Mouse (Mus musculus) liver, embryonic 12.5 days (tissue): ENCODE results near the gene Wnk4. TPM values are rescaled to one million over a fixed set of nuclear protein-coding genes. Genes with fewer than 3 reads are reported as not detected.

Experiments used
- ATAC-seq: fragments of 200-750 bp; cut with Nextera tagmentation; 2 replicates; pipeline ENCODE4 v1.8.0; 2017; ENCODE audit warnings: moderate number of reproducible peaks, mild to moderate bottlenecking, moderate library complexity
- H3K27ac ChIP-seq: fragments of 300-500 bp; sonication (generic); 2 replicates; pipeline ENCODE4 v1.5.1; 2016; ENCODE audit warnings: mild to moderate bottlenecking
- H3K27me3 ChIP-seq: fragments of 300-500 bp; sonication (generic); replicated peaks from 2 replicates; pipeline ENCODE4 v1.6.1; 2016; ENCODE audit warnings: mild to moderate bottlenecking, moderate library complexity
- H3K36me3 ChIP-seq: fragments of 300-500 bp; sonication (generic); 2 replicates; pipeline ENCODE4 v1.6.1; 2016; ENCODE audit warnings: mild to moderate bottlenecking, moderate library complexity
- H3K4me1 ChIP-seq: fragments of 300-500 bp; sonication (generic); 2 replicates; pipeline ENCODE4 v1.6.1; 2016
- H3K4me2 ChIP-seq: fragments of 300-500 bp; sonication (generic); 2 replicates; pipeline ENCODE4 v1.6.1; 2016; ENCODE audit warnings: mild to moderate bottlenecking, moderate library complexity
- H3K4me3 ChIP-seq: fragments of 300-500 bp; sonication (generic); 2 replicates; pipeline ENCODE4 v1.5.1; 2016; ENCODE audit warnings: mild to moderate bottlenecking, moderate library complexity
- H3K9ac ChIP-seq: fragments of 300-500 bp; sonication (generic); 2 replicates; pipeline ENCODE4 v1.6.1; 2016; ENCODE audit warnings: mild to moderate bottlenecking, moderate library complexity
- H3K9me3 ChIP-seq: fragments of 300-500 bp; sonication (generic); replicated peaks from 2 replicates; pipeline ENCODE4 v1.6.1; 2016; ENCODE audit warnings: mild to moderate bottlenecking, moderate library complexity
- WGBS: fragments of 180-500 bp; shearing (Covaris S2); methylation state at CpG from one replicate; pipeline ENCODE4 v1.1.7; 2016; ENCODE audit not compliant: insufficient replicate concordance; 5-methylcytosine and 5-hydroxymethylcytosine counted together
- polyA plus RNA-seq: library from polyadenylated mRNA; unstranded; fragments of >200 nt; fragmentation: Nextera tagmentation; extraction: Ambion mirVana; gene quantifications from 2 replicates; pipeline ENCODE4 v1.2.1, GENCODE M21; 2016

Gene Wnk4
- polyA plus RNA-seq, 1 experiment from 2014 or later: 12.3 TPM

GRCm38 (mm10) chr11:101263989-101264280 lies 3.6 kb downstream of the Wnk4 start:
- no peak for ATAC-seq
- Histone ChIP-seq H3K4me2 (peak overlapping the region; percentile 95; the same call in 1 of the 2 replicates), H3K4me3 (peak overlapping the region; percentile 80; the same call in 1 of the 2 replicates), H3K27ac (no peak overlapping the region), H3K36me3 (peaks cover 17% of the 10 kb centered on the region), H3K9ac (no peak overlapping the region), H3K4me1 (peaks cover 71% of the 10 kb centered on the region), H3K9me3 (no peaks in the 10 kb centered on the region), H3K27me3 (peaks cover 71% of the 10 kb centered on the region)
- 53% methylated on average over 3 of the region's 3 CpGs for WGBS

- no peak for ATAC-seq
- H3K4me1 ChIP-seq: peaks cover 71% of the 10 kb centered on the region
- 11% methylated on average over 31 of the region's 31 CpGs for WGBS
- peaks cover 74% of the 10 kb centered on the region for H3K27me3 ChIP-seq
- H3K4me2 ChIP-seq: peak overlapping the region; percentile 46
- peaks cover 13% of the 10 kb centered on the region; the same call in 1 of the 2 replicates for H3K36me3 ChIP-seq
- no peak overlapping the region for H3K27ac ChIP-seq
- peak overlapping the region; percentile 22; the same call in 1 of the 2 replicates for H3K4me3 ChIP-seq
- H3K9ac ChIP-seq: no peak overlapping the region
- H3K9me3 ChIP-seq: no peaks in the 10 kb centered on the region
Measured at GRCm38 (mm10) chr11:101264954-101265471, 4.6 kb downstream of the Wnk4 start.

GRCm38 (mm10) chr11:101265906-101266305 lies 5.5 kb downstream of the Wnk4 start:
- Histone ChIP-seq H3K4me1 (peaks cover 63% of the 10 kb centered on the region), H3K4me2 (no peak overlapping the region), H3K27ac (no peak overlapping the region), H3K36me3 (peaks cover 13% of the 10 kb centered on the region; the same call in 1 of the 2 replicates), H3K27me3 (peaks cover 74% of the 10 kb centered on the region), H3K4me3 (no peak overlapping the region), H3K9ac (no peak overlapping the region), H3K9me3 (no peaks in the 10 kb centered on the region)
- ATAC-seq: no peak
- 53% methylated on average over 6 of the region's 6 CpGs for WGBS

- ATAC-seq: peak; percentile 63
- H3K27me3 ChIP-seq: peaks cover 42% of the 10 kb centered on the region
- peak overlapping the region; percentile 13; the same call in 1 of the 2 replicates for H3K4me2 ChIP-seq
- WGBS: 27% methylated on average over 10 of the region's 10 CpGs
- peaks cover 28% of the 10 kb centered on the region for H3K4me1 ChIP-seq
- no peaks in the 10 kb centered on the region for H3K9me3 ChIP-seq
- H3K9ac ChIP-seq: no peak overlapping the region
- H3K4me3 ChIP-seq: no peak overlapping the region
- peaks cover 17% of the 10 kb centered on the region for H3K36me3 ChIP-seq
- H3K27ac ChIP-seq: 0 out of 2 replicates have a peak overlapping the region, but pooled peaks have one; percentile 45
Measured at GRCm38 (mm10) chr11:101269577-101270116, 9.3 kb downstream of the Wnk4 start.

GRCm38 (mm10) chr11:101272446-101272845 lies 12.1 kb downstream of the Wnk4 start:
- no peak overlapping the region for H3K4me2 ChIP-seq
- no peak overlapping the region for H3K9ac ChIP-seq
- no peaks in the 10 kb centered on the region for H3K9me3 ChIP-seq
- peaks cover 36% of the 10 kb centered on the region for H3K4me1 ChIP-seq
- ATAC-seq: no peak
- WGBS: 70% methylated on average over 3 of the region's 3 CpGs
- H3K4me3 ChIP-seq: no peak overlapping the region
- H3K27ac ChIP-seq: no peak overlapping the region
- peaks cover 28% of the 10 kb centered on the region for H3K36me3 ChIP-seq
- peaks cover 14% of the 10 kb centered on the region for H3K27me3 ChIP-seq

GRCm38 (mm10) chr11:101275309-101275708 lies 14.9 kb downstream of the Wnk4 start:
- ATAC-seq: no peak
- no peak overlapping the region for H3K4me2 ChIP-seq
- WGBS: 78% methylated on average over 4 of the region's 4 CpGs
- H3K4me3 ChIP-seq: no peak overlapping the region
- no peaks in the 10 kb centered on the region for H3K9me3 ChIP-seq
- H3K4me1 ChIP-seq: peaks cover 33% of the 10 kb centered on the region
- peaks cover 3% of the 10 kb centered on the region; the same call in 1 of the 2 replicates for H3K27me3 ChIP-seq
- no peak overlapping the region for H3K27ac ChIP-seq
- H3K36me3 ChIP-seq: peaks cover 25% of the 10 kb centered on the region
- no peak overlapping the region for H3K9ac ChIP-seq

GRCm38 (mm10) chr11:101276319-101277070 lies 16.1 kb downstream of the Wnk4 start:
- H3K4me1 ChIP-seq: peaks cover 33% of the 10 kb centered on the region
- H3K27ac ChIP-seq: 0 out of 2 replicates have a peak overlapping the region, but pooled peaks have one; percentile 12
- peak overlapping the region; percentile 2; the same call in 1 of the 2 replicates for H3K4me3 ChIP-seq
- 61% methylated on average over 27 of the region's 27 CpGs for WGBS
- peak overlapping the region; percentile 88 for H3K4me2 ChIP-seq
- no peaks in the 10 kb centered on the region for H3K9me3 ChIP-seq
- H3K9ac ChIP-seq: peak overlapping the region; percentile 83; the same call in 1 of the 2 replicates
- H3K36me3 ChIP-seq: peaks cover 25% of the 10 kb centered on the region
- peaks cover 6% of the 10 kb centered on the region; the same call in 1 of the 2 replicates for H3K27me3 ChIP-seq
- no peak for ATAC-seq

GRCm38 (mm10) chr11:101277381-101278222 lies 17.2 kb downstream of the Wnk4 start:
- peaks cover 6% of the 10 kb centered on the region; the same call in 1 of the 2 replicates for H3K27me3 ChIP-seq
- peaks cover 33% of the 10 kb centered on the region for H3K4me1 ChIP-seq
- H3K9ac ChIP-seq: peak overlapping the region; percentile 83
- H3K9me3 ChIP-seq: no peaks in the 10 kb centered on the region
- H3K4me2 ChIP-seq: peak overlapping the region; percentile 88
- ATAC-seq: peak; percentile 28; the same call in 1 of the 2 replicates
- 44% methylated on average over 12 of the region's 12 CpGs for WGBS
- H3K4me3 ChIP-seq: peak overlapping the region; percentile 85
- peaks cover 22% of the 10 kb centered on the region for H3K36me3 ChIP-seq
- peak overlapping the region; percentile 84 for H3K27ac ChIP-seq

GRCm38 (mm10) chr11:101278223-101279192 lies 18.1 kb downstream of the Wnk4 start, which contains the start of the genes Cntd1 and Coa3:
Gene Cntd1 (plus strand): TSS chr11:101279012.
Gene Coa3 (minus strand): TSS chr11:101279114.
- H3K4me1 ChIP-seq: peaks cover 38% of the 10 kb centered on the region
- H3K9ac ChIP-seq: peak within 1 kb of the TSS; percentile 83
- peak; percentile 94 for ATAC-seq
- H3K4me2 ChIP-seq: peak within 1 kb of the TSS; percentile 88
- peak within 1 kb of the TSS; percentile 84 for H3K27ac ChIP-seq
- peaks cover 6% of the 10 kb centered on the region; the same call in 1 of the 2 replicates for H3K27me3 ChIP-seq
- peaks cover 22% of the 10 kb centered on the region for H3K36me3 ChIP-seq
- H3K4me3 ChIP-seq: peak within 1 kb of the TSS; percentile 85
- 3% methylated on average over 45 of the region's 45 CpGs for WGBS
- H3K9me3 ChIP-seq: no peaks in the 10 kb centered on the region

GRCm38 (mm10) chr11:101279193-101279569 lies 18.8 kb downstream of the Wnk4 start:
- peaks cover 38% of the 10 kb centered on the region for H3K4me1 ChIP-seq
- peak overlapping the region; percentile 83 for H3K9ac ChIP-seq
- H3K9me3 ChIP-seq: no peaks in the 10 kb centered on the region
- peaks cover 6% of the 10 kb centered on the region; the same call in 1 of the 2 replicates for H3K27me3 ChIP-seq
- H3K27ac ChIP-seq: peak overlapping the region; percentile 84
- peak overlapping the region; percentile 88 for H3K4me2 ChIP-seq
- peaks cover 22% of the 10 kb centered on the region for H3K36me3 ChIP-seq
- peak overlapping the region; percentile 85 for H3K4me3 ChIP-seq
- 52% methylated on average over 14 of the region's 14 CpGs for WGBS
- ATAC-seq: peak; percentile 53
